Mouse (Mus musculus) CH12.LX (cell line): Measurements from ENCODE around the gene Poln. TPM values are rescaled to one million over a fixed set of nuclear protein-coding genes. Genes with fewer than 3 reads are reported as not detected.

ENCODE experiments used
- DNase-seq: peaks from one replicate; pipeline ENCODE4 v3.0.0-alpha.2; 2013; ENCODE audit errors: extremely low read depth
- H3K27ac ChIP-seq: 2 replicates; pipeline ENCODE4 v1.5.1; 2012; ENCODE audit warnings: low read depth, mild to moderate bottlenecking, control low read depth, moderate library complexity; ENCODE audit not compliant: insufficient read depth
- H3K27me3 ChIP-seq: replicated peaks from 2 replicates; pipeline ENCODE3; 2012; ENCODE audit warnings: inconsistent platforms
- H3K36me3 ChIP-seq, 2 experiments: replicated peaks in 1 of 2; 2 replicates each; pipeline versions ENCODE3 to v1.6.1; 2012; ENCODE audit warnings: inconsistent platforms in 1 of 2, low read length in 1 of 2, mild to moderate bottlenecking in 1 of 2, mixed read lengths in 1 of 2, moderate library complexity in 1 of 2; ENCODE audit not compliant: control insufficient read depth in 1 of 2, insufficient read depth in 1 of 2
- H3K4me1 ChIP-seq, 2 experiments: 2 replicates each; pipeline ENCODE4 v1.6.1; 2012; ENCODE audit warnings: inconsistent platforms in 1 of 2, moderate library complexity in 1 of 2; ENCODE audit not compliant: insufficient read depth in 2 of 2, control insufficient read depth in 1 of 2
- H3K4me2 ChIP-seq: 2 replicates; pipeline ENCODE4 v1.6.1; 2012; ENCODE audit warnings: low read depth, mild to moderate bottlenecking, control low read depth; ENCODE audit not compliant: poor library complexity, insufficient read depth, severe bottlenecking
- H3K4me3 ChIP-seq, 3 experiments: fragments of 150-350 bp in 1 of 3; sonication (generic) in 1 of 3; replicated peaks in 1 of 3; 2 replicates each; pipeline versions ENCODE3 to v1.5.1; 2011 to 2012; ENCODE audit warnings: low read depth in 2 of 3, low read length in 2 of 3, mild to moderate bottlenecking in 2 of 3, moderate library complexity in 2 of 3, control low read depth in 1 of 3, improper control_type of control experiment in 1 of 3, inconsistent platforms in 1 of 3, mixed read lengths in 1 of 3; ENCODE audit not compliant: poor library complexity in 1 of 3
- H3K79me2 ChIP-seq: replicated peaks from 2 replicates; pipeline ENCODE4 v1.6.1; 2012; ENCODE audit warnings: mild to moderate bottlenecking, moderate library complexity; ENCODE audit not compliant: control insufficient read depth, poor library complexity, insufficient read depth, severe bottlenecking; ENCODE audit errors: extremely low read depth
- H3K9ac ChIP-seq: 2 replicates; pipeline ENCODE4 v1.6.1; 2012; ENCODE audit warnings: low read depth, mild to moderate bottlenecking, control low read depth, moderate library complexity; ENCODE audit not compliant: insufficient read depth
- H3K9me3 ChIP-seq: replicated peaks from 2 replicates; pipeline ENCODE3; 2012; ENCODE audit warnings: low read length, inconsistent platforms, mixed read lengths
- CHD1 ChIP-seq: IDR thresholded peaks from 2 replicates; pipeline ENCODE4 v1.6.1; 2012; ENCODE audit warnings: low read depth, low read length, improper control_type of control experiment, inconsistent platforms
- CHD2 ChIP-seq: IDR thresholded peaks from 2 replicates; pipeline ENCODE4 v1.6.1; 2011; ENCODE audit warnings: low read length, improper control_type of control experiment
- CTCF ChIP-seq, 2 experiments: IDR thresholded peaks in 1 of 2; conservative IDR thresholded peaks in 1 of 2; 2 replicates each; pipeline ENCODE4 v1.5.1; 2011 to 2012; ENCODE audit warnings: low read depth in 2 of 2, low read length in 2 of 2, improper control_type of control experiment in 1 of 2, inconsistent platforms in 1 of 2, mild to moderate bottlenecking in 1 of 2, moderate library complexity in 1 of 2
- E2F4 ChIP-seq: IDR thresholded peaks from 2 replicates; pipeline ENCODE4 v1.6.1; 2011; ENCODE audit warnings: low read depth, low read length, improper control_type of control experiment; ENCODE audit not compliant: insufficient replicate concordance
- ELF1 ChIP-seq: IDR thresholded peaks from 2 replicates; pipeline ENCODE4 v1.6.1; 2014; ENCODE audit warnings: low read depth, mild to moderate bottlenecking, inconsistent platforms, low read length, improper control_type of control experiment
- ETS1 ChIP-seq: conservative IDR thresholded peaks from 2 replicates; pipeline ENCODE4 v1.6.1; 2012; ENCODE audit warnings: low read depth, mild to moderate bottlenecking, inconsistent platforms, low read length, improper control_type of control experiment, moderate library complexity
- GABPA ChIP-seq: IDR thresholded peaks from 2 replicates; pipeline ENCODE4 v1.6.1; 2012; ENCODE audit warnings: low read depth, low read length, improper control_type of control experiment, inconsistent platforms; ENCODE audit not compliant: insufficient replicate concordance
- HCFC1 ChIP-seq: IDR thresholded peaks from 2 replicates; pipeline ENCODE4 v1.6.1; 2012; ENCODE audit warnings: low read depth, mild to moderate bottlenecking, inconsistent platforms, low read length, improper control_type of control experiment
- JUN ChIP-seq: IDR thresholded peaks from 2 replicates; pipeline ENCODE4 v1.6.1; 2011; ENCODE audit warnings: low read depth, mild to moderate bottlenecking, low read length, improper control_type of control experiment, moderate library complexity; ENCODE audit not compliant: insufficient read depth
- JUND ChIP-seq: conservative IDR thresholded peaks from 2 replicates; pipeline ENCODE4 v1.6.1; 2011; ENCODE audit warnings: low read depth, low read length, improper control_type of control experiment
- KAT2A ChIP-seq: IDR thresholded peaks from 2 replicates; pipeline ENCODE4 v1.6.1; 2012; ENCODE audit warnings: low read length, improper control_type of control experiment, inconsistent platforms; ENCODE audit not compliant: insufficient replicate concordance
- MAFK ChIP-seq: IDR thresholded peaks from 2 replicates; pipeline ENCODE4 v1.6.1; 2011; ENCODE audit warnings: low read length, improper control_type of control experiment; ENCODE audit not compliant: insufficient replicate concordance
- MAX ChIP-seq: IDR thresholded peaks from 2 replicates; pipeline ENCODE4 v1.6.1; 2011; ENCODE audit warnings: low read length, improper control_type of control experiment
- NRF1 ChIP-seq: IDR thresholded peaks from 2 replicates; pipeline ENCODE4 v1.6.1; 2014; ENCODE audit warnings: low read depth, mild to moderate bottlenecking, inconsistent platforms, low read length, improper control_type of control experiment, moderate library complexity
- POLR2AphosphoS2 ChIP-seq: IDR thresholded peaks from 2 replicates; pipeline ENCODE4 v1.6.1; 2011; ENCODE audit warnings: low read depth, low read length, improper control_type of control experiment
- RAD21 ChIP-seq: IDR thresholded peaks from 2 replicates; pipeline ENCODE4 v1.6.1; 2011; ENCODE audit warnings: low read depth, mild to moderate bottlenecking, low read length, improper control_type of control experiment, moderate library complexity
- RCOR1 ChIP-seq: conservative IDR thresholded peaks from 2 replicates; pipeline ENCODE4 v1.6.1; 2012; ENCODE audit warnings: low read depth, mild to moderate bottlenecking, inconsistent platforms, low read length, improper control_type of control experiment
- SIN3A ChIP-seq: IDR thresholded peaks from 2 replicates; pipeline ENCODE4 v1.6.1; 2012; ENCODE audit warnings: low read length, improper control_type of control experiment, inconsistent platforms
- TBP ChIP-seq: conservative IDR thresholded peaks from 2 replicates; pipeline ENCODE4 v1.6.1; 2011; ENCODE audit warnings: low read depth, low read length, improper control_type of control experiment
- TCF12 ChIP-seq: IDR thresholded peaks from 2 replicates; pipeline ENCODE4 v1.6.1; 2014; ENCODE audit warnings: low read depth, mild to moderate bottlenecking, inconsistent platforms, low read length, improper control_type of control experiment
- UBTF ChIP-seq: IDR thresholded peaks from 2 replicates; pipeline ENCODE4 v1.6.1; 2012; ENCODE audit warnings: low read depth, mild to moderate bottlenecking, inconsistent platforms, low read length, improper control_type of control experiment, moderate library complexity
- USF1 ChIP-seq: IDR thresholded peaks from 2 replicates; pipeline ENCODE4 v1.6.1; 2014; ENCODE audit warnings: low read depth, mild to moderate bottlenecking, inconsistent platforms, low read length, improper control_type of control experiment
- USF2 ChIP-seq: conservative IDR thresholded peaks from 2 replicates; pipeline ENCODE4 v1.6.1; 2011; ENCODE audit warnings: low read depth, low read length, improper control_type of control experiment
- ZKSCAN1 ChIP-seq: IDR thresholded peaks from 2 replicates; pipeline ENCODE4 v1.6.1; 2012; ENCODE audit warnings: low read depth, inconsistent platforms, low read length, improper control_type of control experiment, borderline replicate concordance
- dilution Hi-C: fragments of 300-500 bp; cut with MboI; formaldehyde crosslinking; loops from 2 replicates; pipeline ENCODE4 v1.14.3; 2020; ENCODE audit warnings: low sequenced_read_pairs; ENCODE audit not compliant: extremely low pct_unique_long_range_greater_than_20kb, extremely low pct_ligation_motif_present
- in situ Hi-C: fragments of 300-500 bp; cut with MboI; formaldehyde crosslinking; loops from 3 replicates; pipeline ENCODE4 v1.14.3; 2019; ENCODE audit warnings: low sequenced_read_pairs, low pct_ligation_motif_present, low pct_unique_long_range_greater_than_20kb, mixed read lengths
- polyA plus RNA-seq: library from polyadenylated mRNA; unstranded; fragments of >175 nt; gene quantifications from 2 replicates; pipeline ENCODE4 v1.2.1, GENCODE M21; 2012; ENCODE audit warnings: low read depth; ENCODE audit not compliant: insufficient read length
- total RNA-seq, 2 experiments: library from RNA; depleted of rRNA; stranded (reverse); fragments of 300-350 nt in 1 of 2; fragments of >200 nt in 1 of 2; gene quantifications; 2 replicates each; pipeline ENCODE4 v1.2.3; 2012 to 2014

Gene Poln
- total and polyA plus RNA-seq, 3 experiments, result 0.25 to 0.64 (median 0.39) TPM

GRCm38 (mm10) chr5:34195786-34196185 lies 26.5 kb upstream of the Poln start:
- Histone ChIP-seq H3K9ac (peak overlapping the region; percentile 43), H3K79me2 (no peaks in the 10 kb centered on the region), H3K4me2 (peak overlapping the region; percentile 2; the same call in 1 of the 2 replicates), H3K36me3 (no peaks in the 10 kb centered on the region), H3K9me3 (no peaks in the 10 kb centered on the region), H3K27ac (peak overlapping the region; percentile 23; the same call in 1 of the 2 replicates), H3K4me3 (peak overlapping the region in 2 of 3 experiments; percentile 13 to 35), H3K27me3 (no peaks in the 10 kb centered on the region), H3K4me1 (peaks cover 20 to 47% of the 10 kb centered on the region in 2 experiments)
- in situ Hi-C loops, result no loop called here
- DNase-seq, result no peak
- no peak for TF ChIP-seq JUN
- no peak for TF ChIP-seq SIN3A
- TF ChIP-seq TBP, result no peak
- TF ChIP-seq CHD2, result no peak
- TF ChIP-seq MAX, result no peak
- dilution Hi-C loops, result no loop called here

GRCm38 (mm10) chr5:34194975-34195662 lies 25.9 kb upstream of the Poln start:
- H3K36me3 ChIP-seq, result no peaks in the 10 kb centered on the region
- TF ChIP-seq HCFC1 (no peak), JUND (no peak), TCF12 (no peak), CHD1 (no peak), USF2 (no peak), POLR2AphosphoS2 (no peak), MAFK (no peak)
- dilution Hi-C loops, result no loop called here
- in situ Hi-C loops, result no loop called here
- H3K27me3 ChIP-seq, result no peaks in the 10 kb centered on the region
- no peak for DNase-seq
- H3K79me2 ChIP-seq, result no peaks in the 10 kb centered on the region
- H3K9ac ChIP-seq, result no peak overlapping the region
- no peaks in the 10 kb centered on the region for H3K9me3 ChIP-seq
- H3K4me2 ChIP-seq, result no peak overlapping the region
- H3K27ac ChIP-seq, result no peak overlapping the region
- no peak overlapping the region for H3K4me3 ChIP-seq
- H3K4me1 ChIP-seq, result peaks cover 23 to 45% of the 10 kb centered on the region in 2 experiments

- no peak for DNase-seq
- H3K79me2 ChIP-seq, result no peaks in the 10 kb centered on the region
- H3K9me3 ChIP-seq, result no peaks in the 10 kb centered on the region
- dilution Hi-C loops (no loop called here), in situ Hi-C loops (no loop called here)
- H3K4me2 ChIP-seq, result no peak overlapping the region
- no peak for TF ChIP-seq CHD1
- no peak for TF ChIP-seq UBTF
- no peak for TF ChIP-seq ELF1
- TF ChIP-seq RAD21, result no peak
- no peak for TF ChIP-seq HCFC1
- no peak for TF ChIP-seq JUND
- no peak for TF ChIP-seq KAT2A
- no peak for TF ChIP-seq GABPA
- no peak for TF ChIP-seq RCOR1
- TF ChIP-seq ETS1, result no peak
- no peak for TF ChIP-seq CHD2
- no peak for TF ChIP-seq USF2
- no peak for TF ChIP-seq USF1
- no peak for TF ChIP-seq ZKSCAN1
- TF ChIP-seq JUN, result no peak
- no peak for TF ChIP-seq NRF1
- no peak for TF ChIP-seq CTCF (conservative IDR thresholded peaks at IDR 0.05 in 1 of 2, IDR thresholded peaks at IDR 0.05 in 1 of 2; ENCODE audit: low read depth in 2 of 2, low read length in 2 of 2)
- TF ChIP-seq POLR2AphosphoS2, result no peak
- no peak for TF ChIP-seq E2F4
- TF ChIP-seq MAX, result no peak
- no peak overlapping the region for H3K4me3 ChIP-seq
- H3K9ac ChIP-seq, result no peak overlapping the region
- no peaks in the 10 kb centered on the region for H3K36me3 ChIP-seq
- H3K4me1 ChIP-seq, result peaks cover 29 to 50% of the 10 kb centered on the region in 2 experiments
- no peaks in the 10 kb centered on the region for H3K27me3 ChIP-seq
- H3K27ac ChIP-seq, result no peak overlapping the region
These were observed 25.2 kb upstream of the Poln start for GRCm38 (mm10) chr5:34194426-34194825.
